Mouse (Mus musculus) gastrocnemius, adult 2 months (tissue): ENCODE measurements around the gene Elp6. TPM values are rescaled to one million over a fixed set of nuclear protein-coding genes. Genes with fewer than 3 reads are reported as not detected.

Source experiments
- DNase-seq: peaks from one replicate; pipeline ENCODE4 v3.0.0; 2022
- H3K27ac ChIP-seq: fragments of 200-600 bp; 2 replicates; pipeline ENCODE4 v1.8.1; 2022; ENCODE audit warnings: mild to moderate bottlenecking
- H3K4me3 ChIP-seq: fragments of 200-600 bp; 2 replicates; pipeline ENCODE4 v1.8.1; 2022; ENCODE audit warnings: mild to moderate bottlenecking, moderate library complexity
- CTCF ChIP-seq: fragments of 200-600 bp; IDR thresholded peaks from 2 replicates; pipeline ENCODE4 v1.8.1; 2022; ENCODE audit warnings: antibody characterized with exemption, mild to moderate bottlenecking, moderate library complexity
- intact Hi-C: fragments of 180-260 bp; cut with DNase I; formaldehyde crosslinking; loops from one replicate; pipeline ENCODE4 v1.15.1; 2025
- total RNA-seq, 2 experiments: library from RNA; stranded (reverse); gene quantifications; 2 replicates each; pipeline ENCODE4 v1.2.3; 2021

Gene Elp6
- total RNA-seq, 2 experiments from 2014 or later, result 2.6 to 3.3 TPM

DNA sequence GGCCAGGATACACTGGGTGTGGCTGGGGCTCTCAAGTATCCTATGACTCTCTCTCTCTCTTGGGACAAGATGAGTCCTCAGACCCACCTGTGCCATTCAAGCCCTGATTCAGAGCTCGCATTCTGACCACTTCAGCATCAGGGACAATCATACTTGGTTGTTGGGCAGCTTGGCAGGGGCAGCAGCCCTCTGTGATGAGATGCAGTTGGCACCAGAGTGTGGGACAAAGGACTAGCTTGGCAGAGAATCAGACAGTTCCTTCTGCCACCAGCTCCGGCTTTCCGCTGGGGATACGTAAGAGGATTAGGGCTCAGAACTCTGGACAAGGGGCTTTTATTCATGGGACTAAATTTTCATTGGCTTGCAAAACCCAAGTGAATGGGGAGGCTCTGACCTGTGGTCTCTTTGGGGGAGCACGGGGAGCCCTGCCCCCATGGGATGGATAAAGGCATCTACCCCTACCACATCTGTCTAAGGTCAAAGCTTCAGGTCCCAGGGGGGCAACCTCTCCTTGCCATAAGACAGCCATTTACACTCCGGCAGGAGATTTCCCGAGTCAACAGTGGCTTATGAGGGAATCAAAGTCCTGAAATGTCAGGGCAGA, 17.6 kb upstream of the Elp6 start:
- H3K27ac ChIP-seq, result no peak overlapping the region
- H3K4me3 ChIP-seq, result no peak overlapping the region
- no peak for TF ChIP-seq CTCF
- DNase-seq, result no peak
- intact Hi-C loops, result no loop called here

DNA sequence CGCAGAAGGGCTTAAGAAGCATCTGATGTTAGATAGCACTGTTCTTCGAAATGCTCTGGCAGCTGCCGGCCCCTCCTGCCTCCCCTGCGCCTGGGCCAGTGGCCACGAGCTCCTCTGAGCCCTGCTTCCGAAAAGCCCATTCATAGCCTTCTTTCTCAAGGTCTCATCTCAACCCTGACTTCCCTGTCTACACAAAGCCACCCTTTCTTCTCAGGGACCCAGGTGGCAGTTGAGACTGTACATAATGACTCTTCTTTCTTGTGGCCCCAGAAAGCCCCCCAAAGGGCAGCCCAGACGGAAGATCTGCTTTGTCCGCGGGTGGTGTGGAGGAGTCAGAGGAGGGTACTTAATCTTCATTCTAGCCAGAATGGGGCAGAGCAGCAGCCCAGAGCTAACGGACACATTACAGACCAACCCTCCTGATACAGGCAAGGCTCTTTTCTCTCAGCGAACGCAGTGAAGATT, 11.7 kb upstream of the Elp6 start:
- Histone ChIP-seq H3K27ac (no peak overlapping the region), H3K4me3 (no peak overlapping the region)
- intact Hi-C loops, result no loop called here
- TF ChIP-seq CTCF, result no peak
- no peak for DNase-seq

DNA sequence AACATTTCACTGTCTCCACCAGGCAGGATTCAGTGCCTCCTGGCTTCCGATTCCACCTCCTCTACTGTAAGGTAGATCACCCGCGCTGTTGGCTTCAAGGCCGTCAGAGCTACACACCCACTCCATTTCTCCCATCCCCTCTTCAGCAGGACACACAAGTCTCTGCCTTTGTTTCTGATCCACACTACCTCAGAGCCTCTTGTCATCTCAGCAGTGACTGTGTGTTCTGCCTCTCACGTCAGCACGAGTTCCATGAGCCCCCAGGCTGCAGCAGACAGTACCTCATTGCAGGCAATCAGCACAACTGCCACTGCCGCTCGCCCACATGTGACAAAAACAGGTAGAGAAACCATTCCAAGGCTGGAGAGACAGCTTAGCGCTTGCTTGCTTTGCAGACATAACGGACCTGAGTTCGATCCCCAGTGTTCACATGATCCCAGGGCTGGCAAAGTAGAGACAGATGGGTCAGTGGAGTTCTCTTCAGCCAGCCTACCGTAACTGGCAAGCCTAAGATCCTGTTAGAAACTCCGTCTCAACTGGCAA, 11.0 kb upstream of the Elp6 start:
- intact Hi-C loops, result no loop called here
- no peak for TF ChIP-seq CTCF
- Histone ChIP-seq H3K27ac (no peak overlapping the region), H3K4me3 (no peak overlapping the region)
- no peak for DNase-seq

DNA sequence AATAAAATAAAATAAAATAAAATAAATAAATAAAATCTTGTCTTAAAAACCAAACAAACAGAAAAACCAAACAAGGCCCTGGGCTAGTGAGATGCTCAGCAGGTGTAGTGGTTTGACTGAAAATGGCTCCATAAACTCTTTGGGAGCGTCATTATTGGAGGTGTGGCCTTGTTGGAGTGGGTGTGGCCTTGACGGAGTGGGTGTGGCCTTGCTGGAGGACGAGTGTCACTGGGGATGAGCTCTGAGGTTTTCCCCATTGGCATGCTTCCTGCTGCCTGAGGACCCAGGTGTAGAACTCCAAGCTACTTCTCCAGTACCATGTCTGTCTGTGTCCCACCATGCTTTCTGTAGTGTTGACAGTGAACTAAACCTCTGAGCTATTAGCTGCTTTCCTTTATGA, 10.2 kb upstream of the Elp6 start:
- H3K4me3 ChIP-seq, result no peak overlapping the region
- no peak for TF ChIP-seq CTCF
- intact Hi-C loops, result no loop called here
- H3K27ac ChIP-seq, result no peak overlapping the region
- DNase-seq, result no peak

DNA sequence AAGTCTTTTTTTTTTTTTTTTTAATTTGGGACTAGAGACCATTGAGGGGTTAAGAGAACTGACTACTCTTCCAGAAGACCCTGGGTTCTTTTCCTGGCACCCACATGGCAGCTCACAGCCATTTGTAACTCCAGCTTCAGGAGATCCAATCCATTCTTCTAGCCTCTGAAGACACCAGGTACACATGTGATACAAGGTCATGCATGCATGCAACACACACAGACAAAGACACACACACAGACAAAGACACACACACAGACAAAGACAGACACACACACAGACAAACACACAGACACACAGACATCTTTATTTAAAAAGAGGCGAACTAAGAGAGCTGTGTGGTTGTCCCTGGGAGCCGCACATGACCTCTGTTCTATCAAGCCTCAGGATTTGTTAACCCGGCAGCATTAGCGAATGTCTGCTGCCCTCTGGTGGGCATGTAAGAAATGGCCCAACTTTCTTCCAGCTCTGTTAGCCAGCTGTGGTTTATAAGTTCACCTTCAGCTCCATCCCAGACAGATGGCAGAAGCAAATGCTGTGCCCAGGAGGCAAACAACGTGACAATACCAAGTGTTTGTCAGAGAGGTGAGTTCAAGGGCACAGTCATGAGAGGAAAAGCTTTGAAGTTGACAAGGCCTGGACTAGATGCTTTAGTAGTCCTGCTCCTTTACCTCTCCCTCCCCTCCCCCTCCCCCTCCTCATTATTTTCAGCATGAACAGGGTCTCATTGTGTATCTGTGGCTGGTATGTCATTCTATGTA, 7.9 kb upstream of the Elp6 start:
- intact Hi-C loops, result loop anchor here (2.0 kb wide), 1 partner anchor 404 kb away; no protein-coding TSS in a partner anchor
- peak; percentile 90 for TF ChIP-seq CTCF
- H3K4me3 ChIP-seq, result no peak overlapping the region
- no peak overlapping the region for H3K27ac ChIP-seq
- peak; percentile 78 for DNase-seq

DNA sequence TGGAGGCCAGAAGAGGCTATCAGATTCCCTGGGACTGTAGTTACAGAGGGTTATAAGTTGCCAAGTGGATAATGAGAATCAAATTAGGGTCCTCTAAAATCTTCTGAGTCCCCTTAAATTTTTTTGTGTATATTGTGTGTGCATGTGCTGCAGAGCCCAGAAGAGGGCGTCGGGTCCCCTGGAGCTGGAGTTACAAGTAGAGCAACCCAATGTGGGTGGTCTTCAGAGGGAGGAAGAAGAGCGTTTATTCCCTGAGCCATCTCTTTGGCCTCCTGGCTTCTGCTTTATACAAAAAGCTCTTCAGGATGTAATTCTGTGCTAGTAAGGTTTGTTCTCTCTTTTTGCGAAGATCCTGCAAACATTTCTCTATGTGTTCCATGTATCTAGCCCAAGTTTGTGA, 457 bp upstream of the Elp6 start:
- H3K27ac ChIP-seq, result peak overlapping the region; percentile 97
- intact Hi-C loops, result loop anchor here (10.0 kb wide), 1 partner anchor 190 kb away; the partner anchor contains the start of genes Dhx30 and Smarcc1

DNA sequence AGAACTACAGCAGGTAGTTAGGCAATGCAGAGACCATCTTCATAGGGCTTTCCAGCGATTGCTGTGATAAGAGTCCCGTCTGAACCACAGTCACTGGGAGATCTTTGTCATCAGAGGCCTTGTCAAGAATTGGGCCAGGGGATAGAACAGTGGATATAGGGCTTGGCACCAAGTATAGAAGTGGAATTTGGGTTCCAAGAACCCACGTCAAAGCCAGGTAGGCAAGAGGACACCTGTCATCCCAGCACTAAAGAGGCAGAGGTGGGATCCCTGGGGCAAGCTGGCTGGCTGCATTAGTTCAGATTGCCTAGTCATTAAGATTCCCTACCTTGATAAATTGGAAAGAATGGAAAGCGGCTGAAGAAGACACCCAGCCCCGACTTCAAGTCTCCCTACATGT, 1.4 kb downstream of the Elp6 start:
- TF ChIP-seq CTCF, result no peak
- no peak for DNase-seq
- Histone ChIP-seq H3K4me3 (no peak overlapping the region), H3K27ac (no peak overlapping the region)
- intact Hi-C loops, result loop anchor here (10.0 kb wide), 1 partner anchor 192 kb away; the partner anchor contains the start of genes Dhx30 and Smarcc1

More for the DNA sequence above, 457 bp upstream of the Elp6 start:
- no peak for DNase-seq
- H3K4me3 ChIP-seq, result peak overlapping the region; percentile 85
- TF ChIP-seq CTCF, result peak; percentile 24; the same call in 1 of the 2 replicates

DNA sequence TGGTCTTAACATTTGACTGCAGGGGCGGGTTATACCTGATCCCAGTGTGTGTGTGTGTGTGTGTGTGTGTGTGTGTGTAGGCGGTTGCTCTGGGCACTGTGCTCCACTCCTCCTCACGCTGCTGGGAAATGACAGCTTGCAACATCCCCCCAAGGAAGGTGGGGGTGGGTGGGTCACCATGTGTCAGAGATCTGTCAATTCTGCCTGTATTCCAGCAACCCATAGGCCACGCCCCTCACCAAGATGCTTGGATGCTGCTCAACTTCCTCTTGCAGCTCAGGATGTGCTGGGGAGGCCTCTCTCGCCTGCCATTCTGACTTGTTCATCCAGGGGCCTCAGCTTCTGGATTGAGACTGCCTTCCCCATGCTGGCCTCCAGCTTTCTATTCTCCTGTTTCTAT, 9.7 kb downstream of the Elp6 start:
- intact Hi-C loops, result no loop called here
- DNase-seq, result no peak

DNA sequence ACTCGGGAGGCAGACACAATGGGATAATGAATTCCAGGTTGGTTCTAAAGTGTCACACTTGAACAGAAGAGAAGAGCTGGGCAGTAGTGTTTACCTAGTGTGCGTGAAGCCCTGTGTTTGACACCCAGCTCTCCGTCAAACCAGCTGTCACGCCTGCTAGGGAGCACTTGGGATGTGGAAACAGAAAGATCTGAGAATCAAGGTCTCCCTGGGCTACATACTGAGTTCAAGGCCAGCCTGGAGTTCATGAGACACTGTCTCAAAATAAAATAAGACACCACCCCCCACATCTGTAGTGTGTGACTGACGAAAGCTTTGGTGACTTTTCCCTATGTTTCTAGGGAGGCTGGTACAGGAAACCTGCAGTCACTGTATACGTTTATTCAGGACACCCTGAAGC, 10.4 kb downstream of the Elp6 start:
- TF ChIP-seq CTCF, result no peak
- DNase-seq, result no peak
- no peak overlapping the region for H3K27ac ChIP-seq
- H3K4me3 ChIP-seq, result no peak overlapping the region
- intact Hi-C loops, result no loop called here

More for the DNA sequence above, 9.7 kb downstream of the Elp6 start:
- TF ChIP-seq CTCF, result no peak
- Histone ChIP-seq H3K27ac (no peak overlapping the region), H3K4me3 (no peak overlapping the region)

DNA sequence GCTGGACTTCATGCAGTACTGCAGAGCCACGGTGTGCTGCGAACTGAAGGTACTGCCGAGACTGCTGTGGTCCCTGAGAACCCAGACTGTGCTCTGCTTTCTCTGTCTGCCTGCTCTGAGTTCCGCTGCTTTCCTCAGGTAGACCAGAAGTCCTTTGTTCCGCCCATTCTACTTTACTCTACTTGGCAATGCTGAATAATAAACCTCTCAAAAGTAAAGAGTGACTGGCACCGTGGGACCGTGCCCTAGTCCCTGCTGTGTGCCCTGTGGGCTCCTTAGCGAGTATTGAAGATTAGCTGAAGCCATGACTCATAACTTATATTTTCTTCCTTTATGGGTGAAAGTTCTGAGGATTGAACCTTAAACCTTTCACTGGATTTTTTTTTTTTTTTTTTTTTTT, 10.9 kb downstream of the Elp6 start:
- H3K27ac ChIP-seq, result no peak overlapping the region
- no peak for TF ChIP-seq CTCF
- intact Hi-C loops, result no loop called here
- DNase-seq, result no peak
- H3K4me3 ChIP-seq, result no peak overlapping the region

DNA sequence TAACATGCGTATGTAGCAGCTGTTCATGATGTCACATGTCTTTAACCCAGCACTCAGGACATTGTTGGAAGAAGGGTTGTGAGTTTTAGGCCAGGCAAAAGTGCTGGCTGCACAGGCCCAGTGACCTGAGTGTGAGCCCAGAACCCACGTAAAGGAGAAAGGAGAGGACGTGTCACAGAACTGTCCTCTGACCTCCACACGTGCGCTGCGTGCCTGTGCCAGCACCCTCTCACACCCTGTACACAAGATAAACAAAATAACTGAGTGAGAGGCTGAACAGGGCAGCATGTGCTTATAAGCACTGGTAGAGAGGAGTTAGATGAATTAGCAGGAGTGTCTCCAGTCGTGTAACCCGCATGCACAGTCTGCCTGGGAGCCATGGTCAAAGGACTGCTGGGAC, 11.5 kb downstream of the Elp6 start:
- intact Hi-C loops, result no loop called here
- Histone ChIP-seq H3K27ac (no peak overlapping the region), H3K4me3 (no peak overlapping the region)
- TF ChIP-seq CTCF, result no peak
- DNase-seq, result no peak

DNA sequence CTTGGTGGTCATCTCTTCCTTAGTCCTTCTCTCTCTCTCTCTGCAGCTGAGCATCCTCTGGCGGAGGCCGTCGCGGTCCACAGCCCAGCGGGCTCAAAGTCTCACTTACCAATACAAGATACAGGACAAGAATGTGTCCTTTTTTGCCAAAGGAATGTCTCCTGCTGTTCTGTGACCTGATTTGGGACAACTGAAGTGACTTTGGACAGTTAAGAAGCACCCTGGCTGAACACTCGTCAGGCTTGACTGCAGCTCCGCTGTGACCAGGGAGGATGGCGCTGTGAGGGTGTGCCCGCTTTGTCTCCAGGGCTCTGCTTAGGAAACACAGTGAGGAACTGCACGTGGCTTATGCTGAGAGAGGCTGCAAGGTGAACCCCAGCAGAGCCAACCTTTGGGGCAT, 15.8 kb downstream of the Elp6 start:
- no peak for TF ChIP-seq CTCF
- intact Hi-C loops, result no loop called here
- H3K4me3 ChIP-seq, result no peak overlapping the region

DNA sequence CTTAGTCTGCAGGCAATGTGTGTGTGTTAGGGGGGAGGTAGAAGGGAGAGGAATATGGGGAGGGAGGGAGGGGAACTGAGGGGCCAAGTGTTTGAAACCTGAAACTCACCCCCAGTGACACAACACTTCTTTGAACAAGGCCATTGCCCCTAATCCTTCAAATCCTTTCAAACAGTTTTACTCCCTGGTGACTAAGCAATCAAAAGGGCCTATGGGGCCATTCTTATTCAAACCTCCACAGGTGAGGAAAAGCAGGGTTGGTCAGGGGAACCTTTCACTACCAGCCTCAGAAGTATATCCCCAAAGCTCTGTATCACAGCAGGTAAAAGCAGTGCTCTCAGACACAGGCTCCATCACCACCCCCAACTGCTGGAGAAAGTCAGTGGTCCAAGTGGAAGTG, 18.0 kb downstream of the Elp6 start:
- no peak for DNase-seq
- intact Hi-C loops, result no loop called here
- no peak for TF ChIP-seq CTCF
- H3K4me3 ChIP-seq, result no peak overlapping the region
- H3K27ac ChIP-seq, result no peak overlapping the region

More for the DNA sequence above, 15.8 kb downstream of the Elp6 start:
- no peak for DNase-seq
- no peak overlapping the region for H3K27ac ChIP-seq
